Mouse (Mus musculus): ENCODE measurements around the gene Prr19.
A peak's percentile ranks its signal among the peaks of the same experiment; 100 is the strongest.
"Not testable (repeated sequence)": the region's sequence is repeated elsewhere in the genome, so short reads cannot be mapped to it uniquely, and the experiment has no call there.

Prr19 gene

GRCm38 (mm10) chr7:25301063-25301462 is at the start of gene Prr19:
Gene Prr19 (plus strand): TSS chr7:25301411.
- DNase-seq (ENCODE audit: low read depth, low spot score), result no peak

- DNase-seq (ENCODE audit: low read depth, low spot score), result no peak
Measured at GRCm38 (mm10) chr7:25251822-25252221, 49.4 kb upstream of the Prr19 start.

GRCm38 (mm10) chr7:25261896-25262295 is 39.3 kb upstream of the Prr19 start:
- DNase-seq (ENCODE audit: low read depth, low spot score), result no peak

GRCm38 (mm10) chr7:25263968-25264870 is 37.0 kb upstream of the Prr19 start:
- DNase-seq (ENCODE audit: low read depth, low spot score), result no peak

GRCm38 (mm10) chr7:25265743-25266142 is 35.5 kb upstream of the Prr19 start:
- DNase-seq (ENCODE audit: low read depth, low spot score), result not testable (repeated sequence)

- DNase-seq (ENCODE audit: low read depth, low spot score), result no peak
Measured at GRCm38 (mm10) chr7:25266180-25266962, 34.8 kb upstream of the Prr19 start.

GRCm38 (mm10) chr7:25267301-25267750 is 33.9 kb upstream of the Prr19 start, which contains the start of gene Cic:
Gene Cic (plus strand): TSS chr7:25267704.
- DNase-seq (ENCODE audit: low read depth, low spot score), result peak; percentile 99

- peak; percentile 100 for DNase-seq (ENCODE audit: low read depth, low spot score)
Measured at GRCm38 (mm10) chr7:25267751-25268463, 33.3 kb upstream of the Prr19 start.

GRCm38 (mm10) chr7:25268588-25268987 is 32.6 kb upstream of the Prr19 start:
- DNase-seq (ENCODE audit: low read depth, low spot score), result no peak

- DNase-seq (ENCODE audit: low read depth, low spot score), result peak; percentile 48
Measured at GRCm38 (mm10) chr7:25269029-25269428, 32.2 kb upstream of the Prr19 start.

- DNase-seq (ENCODE audit: low read depth, low spot score), result peak; percentile 61
Measured at GRCm38 (mm10) chr7:25269545-25270271, 31.5 kb upstream of the Prr19 start.

GRCm38 (mm10) chr7:25270652-25271633 is 30.3 kb upstream of the Prr19 start:
- no peak for DNase-seq (ENCODE audit: low read depth, low spot score)

- DNase-seq (ENCODE audit: low read depth, low spot score), result no peak
Measured at GRCm38 (mm10) chr7:25271651-25272444, 29.4 kb upstream of the Prr19 start.

- DNase-seq (ENCODE audit: low read depth, low spot score), result no peak
Measured at GRCm38 (mm10) chr7:25272445-25273258, 28.6 kb upstream of the Prr19 start.

- DNase-seq (ENCODE audit: low read depth, low spot score), result no peak
Measured at GRCm38 (mm10) chr7:25273259-25274241, 27.7 kb upstream of the Prr19 start.

GRCm38 (mm10) chr7:25274571-25274970 is 26.6 kb upstream of the Prr19 start:
- DNase-seq (ENCODE audit: low read depth, low spot score), result peak; percentile 77

- no peak for DNase-seq (ENCODE audit: low read depth, low spot score)
Measured at GRCm38 (mm10) chr7:25274996-25275395, 26.2 kb upstream of the Prr19 start.
